Mouse (Mus musculus): ENCODE measurements around the gene Mapkap1.

The Mapkap1 gene

GRCm38 (mm10) chr2:34629758-34630157 lies 223.2 kb downstream of the Mapkap1 start:
- DNase-seq (ENCODE audit: low read depth, low spot score) = no peak

- DNase-seq (ENCODE audit: low read depth, low spot score) = no peak
Observed at GRCm38 (mm10) chr2:34630445-34630844, 223.9 kb downstream of the Mapkap1 start.

GRCm38 (mm10) chr2:34632051-34632450 lies 225.5 kb downstream of the Mapkap1 start:
- no peak for DNase-seq (ENCODE audit: low read depth, low spot score)

GRCm38 (mm10) chr2:34635249-34636165 lies 228.9 kb downstream of the Mapkap1 start:
- no peak for DNase-seq (ENCODE audit: low read depth, low spot score)

- DNase-seq (ENCODE audit: low read depth, low spot score) = peak; percentile 82
Observed at GRCm38 (mm10) chr2:34638955-34639650, 232.5 kb downstream of the Mapkap1 start.

- DNase-seq (ENCODE audit: low read depth, low spot score) = peak; percentile 48
Observed at GRCm38 (mm10) chr2:34639725-34640124, 233.2 kb downstream of the Mapkap1 start.

GRCm38 (mm10) chr2:34642351-34642750 lies 235.8 kb downstream of the Mapkap1 start:
- DNase-seq (ENCODE audit: low read depth, low spot score) = peak; percentile 95

- peak; percentile 94 for DNase-seq (ENCODE audit: low read depth, low spot score)
Observed at GRCm38 (mm10) chr2:34644571-34645526, 238.3 kb downstream of the Mapkap1 start.

GRCm38 (mm10) chr2:34645851-34646540 lies 239.4 kb downstream of the Mapkap1 start:
- no peak for DNase-seq (ENCODE audit: low read depth, low spot score)

GRCm38 (mm10) chr2:34646541-34646865 lies 239.9 kb downstream of the Mapkap1 start:
- peak; percentile 93 for DNase-seq (ENCODE audit: low read depth, low spot score)

- no peak for DNase-seq (ENCODE audit: low read depth, low spot score)
Observed at GRCm38 (mm10) chr2:34647410-34647809, 240.8 kb downstream of the Mapkap1 start.

GRCm38 (mm10) chr2:34667820-34668219 lies 261.2 kb downstream of the Mapkap1 start:
- no peak for DNase-seq (ENCODE audit: low read depth, low spot score)

GRCm38 (mm10) chr2:34668440-34669191 lies 262.0 kb downstream of the Mapkap1 start:
- DNase-seq (ENCODE audit: low read depth, low spot score) = peak; percentile 30

- DNase-seq (ENCODE audit: low read depth, low spot score) = no peak
Observed at GRCm38 (mm10) chr2:34669203-34669746, 262.7 kb downstream of the Mapkap1 start.

GRCm38 (mm10) chr2:34670470-34670869 lies 263.9 kb downstream of the Mapkap1 start:
- peak; percentile 35 for DNase-seq (ENCODE audit: low read depth, low spot score)

GRCm38 (mm10) chr2:34671385-34672026 lies 264.9 kb downstream of the Mapkap1 start:
- DNase-seq (ENCODE audit: low read depth, low spot score) = peak; percentile 76

- DNase-seq (ENCODE audit: low read depth, low spot score) = no peak
Observed at GRCm38 (mm10) chr2:34673846-34674245, 267.3 kb downstream of the Mapkap1 start.

Measured in R1 (cell line).